8 mouse cellular contexts compared by ENCODE assay signal in genomic region chr19:24452441-24452898, GRCm38 (mm10). TPM values are rescaled to one million over a fixed set of nuclear protein-coding genes. Genes with fewer than 3 reads are reported as not detected.
DNase-seq lines count a peak whose midpoint lies in the region; ATAC-seq lines count a peak whose summit lies in the region.

No protein-coding gene starts in this region.

- H3K4me1 ChIP-seq in heart, embryonic 12.5 days (replicated peaks): peaks cover 55% of the 10 kb centered on the region
- H3K4me1 ChIP-seq in liver, embryonic 16.5 days (ENCODE audit: control insufficient read depth, low read depth, low read length): peaks cover 15% of the 10 kb centered on the region

- H3K9ac ChIP-seq in heart, embryonic 12.5 days: no peak overlapping the region
- no peak overlapping the region for H3K9ac ChIP-seq in liver, embryonic 16.5 days (ENCODE audit: low read depth, low read length)

- H3K4me2 ChIP-seq in heart, embryonic 12.5 days: 0 out of 2 replicates have a peak overlapping the region, but pooled peaks have one; percentile 13
- H3K4me2 ChIP-seq in liver, embryonic 16.5 days (ENCODE audit: low read depth, low read length): peak overlapping the region; percentile 18; the same call in 1 of the 2 replicates

- no peaks in the 10 kb centered on the region for H3K9me3 ChIP-seq in heart, embryonic 12.5 days (replicated peaks)
- no peaks in the 10 kb centered on the region for H3K9me3 ChIP-seq in liver, embryonic 16.5 days (replicated peaks; ENCODE audit: control insufficient read depth, low read length)

- H3K36me3 ChIP-seq in heart, embryonic 12.5 days: no peaks in the 10 kb centered on the region
- H3K36me3 ChIP-seq in liver, embryonic 16.5 days (ENCODE audit: control insufficient read depth, insufficient read depth): no peaks in the 10 kb centered on the region

- DNase-seq in frontal cortex, postnatal 36 days (ENCODE audit: low spot score in 2 of 2): no peak
- DNase-seq in cerebellum, adult 9-10 months: peak; percentile 45
- no peak for DNase-seq in layer of hippocampus, postnatal 14 days (ENCODE audit: low spot score in 2 of 2)
- DNase-seq in kidney, adult 18-20 months: no peak
- no peak for DNase-seq in spleen, postnatal 10 days (ENCODE audit: low spot score in 2 of 2)

- WGBS in heart, embryonic 12.5 days: 12% methylated on average over 3 of the region's 3 CpGs
- 16% methylated on average over 3 of the region's 3 CpGs for WGBS in liver, embryonic 16.5 days (ENCODE audit: insufficient replicate concordance)

- peak; percentile 43 for ATAC-seq in frontal cortex, adult (ENCODE audit: low TSS enrichment)
- ATAC-seq in heart, embryonic 12.5 days (ENCODE audit: insufficient number of reproducible peaks, low FRiP score): peak; percentile 83
- peak; percentile 86 for ATAC-seq in liver, embryonic 16.5 days (ENCODE audit: low read depth)

- H3K4me3 ChIP-seq in heart, embryonic 12.5 days: no peak overlapping the region
- H3K4me3 ChIP-seq in liver, embryonic 16.5 days (ENCODE audit: low read depth, low read length): no peak overlapping the region

- no peaks in the 10 kb centered on the region for H3K27me3 ChIP-seq in heart, embryonic 12.5 days (replicated peaks)
- no peaks in the 10 kb centered on the region for H3K27me3 ChIP-seq in liver, embryonic 16.5 days (ENCODE audit: control insufficient read depth, insufficient read depth, low read depth, low read length)

- H3K27ac ChIP-seq in heart, embryonic 12.5 days (ENCODE audit: poor library complexity, severe bottlenecking): peak overlapping the region; percentile 68
- no peak overlapping the region for H3K27ac ChIP-seq in liver, embryonic 16.5 days (ENCODE audit: low read length)

RNA-seq across cellular contexts. Expression of gene Fam122a, which starts 24.7 kb away (rescaled TPM):
- 53.4 and 56.1 TPM in 2 replicates for polyA plus RNA-seq in heart, embryonic 12.5 days (2016; fragmentation: Nextera tagmentation; extraction: Ambion mirVana)
- 20.3 and 20.5 TPM in 2 replicates for polyA plus RNA-seq in liver, embryonic 16.5 days (2015; fragmentation: Nextera tagmentation; extraction: Ambion mirVana)
- 10 to 100 TPM; 34.2 to 34.4 TPM for total RNA-seq in layer of hippocampus, postnatal 14 days (2021)
